Mouse (Mus musculus) lung, embryonic 15.5 days (tissue): ENCODE results near the gene Ccdc191. TPM values are rescaled to one million over a fixed set of nuclear protein-coding genes. Genes with fewer than 3 reads are reported as not detected.

Source experiments
- ATAC-seq: fragments of 200-750 bp; cut with Nextera tagmentation; 2 replicates; pipeline ENCODE4 v1.8.0; 2017; ENCODE audit warnings: moderate number of reproducible peaks, borderline replicate concordance; ENCODE audit not compliant: low FRiP score, low TSS enrichment; ENCODE audit errors: extremely low read depth
- H3K27ac ChIP-seq: fragments of 300-500 bp; sonication (generic); 2 replicates; pipeline ENCODE4 v1.5.1; 2015; ENCODE audit warnings: moderate library complexity, mild to moderate bottlenecking, inconsistent platforms
- H3K27me3 ChIP-seq: fragments of 300-500 bp; sonication (generic); 2 replicates; pipeline ENCODE4 v1.6.1; 2015; ENCODE audit warnings: inconsistent platforms
- H3K36me3 ChIP-seq: fragments of 300-500 bp; sonication (generic); 2 replicates; pipeline ENCODE4 v1.6.1; 2015; ENCODE audit warnings: inconsistent platforms
- H3K4me1 ChIP-seq: fragments of 300-500 bp; sonication (generic); 2 replicates; pipeline ENCODE4 v1.6.1; 2015; ENCODE audit warnings: inconsistent platforms
- H3K4me2 ChIP-seq: fragments of 300-500 bp; sonication (generic); 2 replicates; pipeline ENCODE4 v1.6.1; 2015; ENCODE audit warnings: inconsistent platforms, mild to moderate bottlenecking, moderate library complexity
- H3K4me3 ChIP-seq: fragments of 300-500 bp; sonication (generic); 2 replicates; pipeline ENCODE4 v1.5.1; 2015; ENCODE audit warnings: mild to moderate bottlenecking, inconsistent platforms
- H3K9ac ChIP-seq: fragments of 300-500 bp; sonication (generic); 2 replicates; pipeline ENCODE4 v1.6.1; 2015; ENCODE audit warnings: inconsistent platforms
- H3K9me3 ChIP-seq: fragments of 300-500 bp; sonication (generic); 2 replicates; pipeline ENCODE4 v1.6.1; 2016; ENCODE audit warnings: inconsistent platforms
- WGBS: fragments of 180-500 bp; shearing (Covaris S2); methylation state at CpG from one replicate; pipeline ENCODE4 v1.1.7; 2015; 5-methylcytosine and 5-hydroxymethylcytosine counted together
- polyA plus RNA-seq: library from polyadenylated mRNA; unstranded; fragments of >200 nt; fragmentation: Nextera tagmentation; extraction: Ambion mirVana; gene quantifications from 2 replicates; pipeline ENCODE4 v1.2.1, GENCODE M21; 2015

Gene Ccdc191
- polyA plus RNA-seq, 1 experiment from 2014 or later = 15.5 TPM

DNA sequence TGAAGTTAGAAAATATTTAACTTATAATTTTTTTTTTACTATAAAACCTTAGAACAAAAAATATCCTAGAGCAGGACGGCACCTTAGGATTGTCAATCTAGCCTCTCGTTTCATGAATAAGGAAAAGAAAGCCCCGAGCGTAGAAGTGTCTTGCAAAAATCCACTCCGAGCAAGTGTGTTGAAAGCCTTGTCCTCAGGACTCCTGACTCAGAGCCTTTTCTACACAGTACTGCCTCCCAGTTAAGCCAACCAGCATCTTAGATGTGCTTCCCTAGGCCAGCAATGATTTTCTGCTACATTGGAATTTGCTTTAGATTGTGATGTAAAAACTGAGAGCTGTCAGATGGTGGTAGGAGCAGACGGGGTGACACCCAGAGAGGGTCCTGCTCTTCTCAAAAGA is 43.4 kb downstream of the Ccdc191 start:
- no peak for ATAC-seq
- Histone ChIP-seq H3K27me3 (no peaks in the 10 kb centered on the region), H3K9ac (no peak overlapping the region), H3K36me3 (no peaks in the 10 kb centered on the region), H3K4me2 (no peak overlapping the region), H3K4me1 (peaks cover 24% of the 10 kb centered on the region), H3K27ac (no peak overlapping the region), H3K9me3 (no peaks in the 10 kb centered on the region), H3K4me3 (no peak overlapping the region)
- WGBS = 77% methylated on average over 6 of the region's 6 CpGs

DNA sequence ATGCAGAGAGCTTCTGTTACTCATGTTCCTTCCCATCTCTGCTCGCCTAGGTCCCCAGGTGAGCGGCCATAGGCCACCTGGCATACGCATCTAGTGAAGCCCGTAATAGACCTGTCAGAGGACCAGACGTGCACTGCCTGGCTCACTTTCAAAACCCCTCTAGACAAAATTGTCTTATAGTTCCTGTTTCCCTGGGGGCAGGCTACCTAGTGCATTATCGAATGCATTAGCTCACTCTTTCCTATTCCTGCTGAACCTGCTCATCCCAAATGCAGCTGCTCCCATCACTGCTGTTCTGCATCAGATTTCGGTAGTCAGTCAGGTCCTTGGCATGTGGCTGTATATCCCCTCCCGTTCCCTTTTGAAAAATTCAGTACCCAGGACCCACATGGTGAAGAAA is 45.3 kb downstream of the Ccdc191 start:
- Histone ChIP-seq H3K4me1 (peaks cover 24% of the 10 kb centered on the region), H3K4me2 (no peak overlapping the region), H3K27ac (no peak overlapping the region), H3K4me3 (no peak overlapping the region), H3K9me3 (no peaks in the 10 kb centered on the region), H3K27me3 (no peaks in the 10 kb centered on the region), H3K9ac (no peak overlapping the region), H3K36me3 (no peaks in the 10 kb centered on the region)
- no peak for ATAC-seq
- WGBS = 80% methylated on average over 8 of the region's 8 CpGs

DNA sequence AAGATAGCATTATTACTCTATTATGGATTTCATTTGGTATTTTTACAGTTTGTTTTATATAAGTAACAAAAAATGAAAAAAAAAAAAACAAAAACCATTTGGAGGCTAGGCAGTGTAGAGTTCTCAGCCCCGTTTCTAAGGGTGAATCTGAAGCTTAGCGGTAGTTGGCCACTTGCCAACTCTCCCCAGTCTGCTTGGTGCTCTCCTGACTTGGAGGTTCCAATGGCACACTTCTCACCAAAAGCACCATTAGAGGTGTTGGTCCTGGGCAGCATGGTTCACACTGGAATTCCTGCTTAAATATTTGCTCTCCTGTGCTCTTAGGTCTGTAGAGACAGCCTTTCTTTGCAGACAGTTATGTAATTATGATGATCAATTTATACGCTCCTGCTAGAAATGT is 45.8 kb downstream of the Ccdc191 start:
- Histone ChIP-seq H3K9ac (no peak overlapping the region), H3K4me3 (no peak overlapping the region), H3K27me3 (no peaks in the 10 kb centered on the region), H3K4me1 (peaks cover 20% of the 10 kb centered on the region), H3K36me3 (no peaks in the 10 kb centered on the region), H3K9me3 (no peaks in the 10 kb centered on the region), H3K4me2 (no peak overlapping the region), H3K27ac (peak overlapping the region; percentile 33; the same call in 1 of the 2 replicates)
- no peak for ATAC-seq
- 31% methylated on average over 3 of the region's 3 CpGs for WGBS

DNA sequence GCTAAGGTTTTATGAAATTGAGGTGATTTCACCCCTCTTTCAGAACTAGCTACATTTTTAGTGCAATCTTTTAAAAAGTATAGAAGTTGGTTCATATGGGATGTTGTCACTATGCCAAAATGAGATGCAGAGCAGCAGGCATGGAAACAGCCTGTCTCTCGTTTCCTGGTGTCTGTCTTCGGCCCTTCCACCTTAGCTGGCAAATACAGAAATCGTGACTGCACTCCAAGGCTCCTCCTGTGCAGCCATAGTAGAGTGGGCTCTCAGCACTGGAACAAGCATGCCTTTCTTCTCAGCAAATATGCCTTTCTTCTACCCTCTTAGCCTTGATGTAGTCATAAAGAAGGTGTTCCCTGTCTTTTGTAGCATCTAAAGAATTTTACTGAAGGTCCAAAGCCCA is 46.3 kb downstream of the Ccdc191 start:
- ATAC-seq = no peak
- Histone ChIP-seq H3K9ac (no peak overlapping the region), H3K9me3 (no peaks in the 10 kb centered on the region), H3K27ac (peak overlapping the region; percentile 33; the same call in 1 of the 2 replicates), H3K27me3 (no peaks in the 10 kb centered on the region), H3K4me2 (no peak overlapping the region; the same call in 1 of the 2 replicates), H3K4me3 (no peak overlapping the region), H3K36me3 (no peaks in the 10 kb centered on the region), H3K4me1 (peaks cover 18% of the 10 kb centered on the region)
- 58% methylated on average over 3 of the region's 3 CpGs for WGBS

DNA sequence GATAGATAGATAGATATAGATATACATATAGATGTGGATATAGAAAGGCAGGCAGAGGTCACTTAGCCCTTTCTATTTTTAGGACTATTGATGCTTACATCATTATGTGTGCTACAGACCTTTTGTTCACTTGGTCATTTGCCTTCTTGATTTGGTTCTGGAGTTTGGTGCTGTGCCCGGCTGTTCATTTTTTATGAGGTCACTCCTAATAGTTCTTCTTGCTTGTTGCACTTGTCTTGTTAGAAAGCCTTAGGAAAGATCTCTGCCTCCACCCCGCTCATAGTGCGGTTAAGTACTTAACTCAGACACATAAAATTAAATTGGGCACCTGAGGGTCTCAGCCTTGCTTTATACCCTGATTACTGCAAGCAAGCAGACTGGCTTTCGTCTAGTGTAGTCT is 51.2 kb downstream of the Ccdc191 start:
- Histone ChIP-seq H3K9me3 (no peaks in the 10 kb centered on the region), H3K4me1 (peaks cover 6% of the 10 kb centered on the region; the same call in 1 of the 2 replicates), H3K4me3 (no peak overlapping the region), H3K27ac (no peak overlapping the region), H3K9ac (no peak overlapping the region), H3K4me2 (no peak overlapping the region), H3K36me3 (no peaks in the 10 kb centered on the region), H3K27me3 (no peaks in the 10 kb centered on the region)
- WGBS = 93% methylated on average over 4 of the region's 4 CpGs
- no peak for ATAC-seq

DNA sequence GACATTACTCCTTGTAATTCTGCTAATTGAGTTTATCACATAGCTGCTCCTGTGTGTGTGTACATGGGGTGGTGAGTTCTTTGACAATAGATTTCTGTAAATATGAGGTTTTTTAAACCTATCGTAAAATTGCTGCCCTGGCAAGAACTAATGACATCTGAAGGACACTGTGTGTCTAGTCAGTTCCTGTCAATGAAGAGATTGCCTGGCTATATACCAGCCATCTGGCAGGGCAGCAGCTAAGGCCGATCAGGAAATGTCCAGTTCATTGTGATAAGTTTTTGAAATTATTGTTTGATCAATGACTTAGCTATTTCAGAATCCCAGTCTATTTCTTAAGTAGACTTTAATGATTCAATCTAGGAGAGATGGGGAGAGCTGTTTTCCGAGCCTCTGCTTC is 55.8 kb downstream of the Ccdc191 start:
- H3K27ac ChIP-seq = no peak overlapping the region
- H3K4me1 ChIP-seq = peaks cover 2% of the 10 kb centered on the region; the same call in 1 of the 2 replicates
- no peaks in the 10 kb centered on the region for H3K36me3 ChIP-seq
- H3K27me3 ChIP-seq = no peaks in the 10 kb centered on the region
- H3K4me3 ChIP-seq = no peak overlapping the region
- no peak overlapping the region for H3K9ac ChIP-seq
- 56% methylated on average over 3 of the region's 3 CpGs for WGBS
- H3K9me3 ChIP-seq = no peaks in the 10 kb centered on the region
- H3K4me2 ChIP-seq = no peak overlapping the region
- ATAC-seq = no peak

DNA sequence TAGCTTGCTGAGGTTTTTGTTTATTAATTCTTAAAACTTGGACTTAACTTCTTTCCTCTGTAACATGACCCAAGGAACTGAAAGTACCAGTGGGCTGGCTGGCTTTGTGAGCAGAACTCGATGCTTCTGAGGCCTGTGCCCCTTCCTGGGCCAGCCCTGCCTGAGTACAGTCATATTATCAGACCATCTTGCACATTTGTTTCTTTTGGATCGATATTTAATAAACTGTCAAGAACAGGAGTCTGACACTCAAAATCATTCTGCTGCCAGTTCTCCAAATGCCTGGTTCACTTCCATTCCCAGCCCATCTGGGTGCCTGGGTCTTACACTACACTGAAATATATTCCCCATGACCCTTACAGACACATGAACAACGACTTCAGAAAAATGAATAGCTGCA is 56.3 kb downstream of the Ccdc191 start:
- WGBS = 38% methylated on average over 3 of the region's 3 CpGs
- Histone ChIP-seq H3K27me3 (no peaks in the 10 kb centered on the region), H3K4me3 (no peak overlapping the region), H3K27ac (0 out of 2 replicates have a peak overlapping the region, but pooled peaks have one; percentile 27), H3K4me1 (peaks cover 2% of the 10 kb centered on the region; the same call in 1 of the 2 replicates), H3K4me2 (no peak overlapping the region), H3K9me3 (no peaks in the 10 kb centered on the region), H3K36me3 (no peaks in the 10 kb centered on the region), H3K9ac (no peak overlapping the region)
- ATAC-seq = peak; percentile 52; the same call in 1 of the 2 replicates

DNA sequence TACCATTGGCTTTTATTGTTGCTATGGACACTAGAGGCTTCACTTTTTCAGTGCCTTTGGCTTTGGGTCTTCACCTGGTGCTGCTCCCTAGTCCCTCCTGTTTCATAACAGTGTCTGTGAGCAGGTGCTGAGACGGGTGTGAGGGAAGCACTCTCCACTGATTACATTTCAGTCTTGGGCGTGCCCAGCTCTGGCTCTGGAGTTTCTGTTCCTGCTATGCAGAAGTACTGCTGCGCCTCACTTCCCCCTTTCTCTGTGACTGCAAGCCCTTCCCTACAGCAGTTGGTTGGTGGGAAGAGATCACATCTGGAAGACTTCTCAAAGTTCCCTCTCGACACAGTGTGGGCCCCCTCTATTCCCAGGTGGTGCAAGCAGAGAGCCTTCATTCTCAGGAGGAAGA is 62.0 kb downstream of the Ccdc191 start:
- Histone ChIP-seq H3K9me3 (no peaks in the 10 kb centered on the region), H3K27ac (no peak overlapping the region), H3K9ac (no peak overlapping the region), H3K27me3 (no peaks in the 10 kb centered on the region), H3K36me3 (no peaks in the 10 kb centered on the region), H3K4me2 (no peak overlapping the region), H3K4me1 (no peaks in the 10 kb centered on the region), H3K4me3 (no peak overlapping the region)
- WGBS = 67% methylated on average over 4 of the region's 4 CpGs
- no peak for ATAC-seq

DNA sequence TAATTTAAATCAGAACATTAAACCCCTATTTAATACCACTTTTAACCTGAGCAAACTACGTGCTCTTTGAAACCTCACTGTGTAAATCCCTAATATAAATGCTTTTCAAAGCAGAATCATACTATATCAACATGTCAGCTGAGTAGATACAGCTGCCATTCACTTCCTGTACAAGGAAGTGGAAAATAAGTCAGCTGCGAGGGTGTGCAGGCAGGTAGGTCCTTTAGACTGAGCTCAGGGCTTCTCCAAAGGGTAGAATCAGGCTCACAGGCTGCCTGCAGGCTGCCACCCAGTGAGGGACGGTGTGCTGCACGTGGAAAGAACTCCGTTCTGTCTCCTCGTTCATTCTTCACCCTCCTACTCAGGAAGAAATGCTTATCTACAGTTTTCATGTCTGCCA is 65.3 kb downstream of the Ccdc191 start:
- Histone ChIP-seq H3K9me3 (no peaks in the 10 kb centered on the region), H3K27ac (no peak overlapping the region), H3K4me2 (no peak overlapping the region), H3K4me3 (no peak overlapping the region), H3K4me1 (no peaks in the 10 kb centered on the region), H3K36me3 (no peaks in the 10 kb centered on the region), H3K27me3 (no peaks in the 10 kb centered on the region), H3K9ac (no peak overlapping the region)
- ATAC-seq = no peak
- 41% methylated on average over 6 of the region's 6 CpGs for whole genome bisulfite sequencing

DNA sequence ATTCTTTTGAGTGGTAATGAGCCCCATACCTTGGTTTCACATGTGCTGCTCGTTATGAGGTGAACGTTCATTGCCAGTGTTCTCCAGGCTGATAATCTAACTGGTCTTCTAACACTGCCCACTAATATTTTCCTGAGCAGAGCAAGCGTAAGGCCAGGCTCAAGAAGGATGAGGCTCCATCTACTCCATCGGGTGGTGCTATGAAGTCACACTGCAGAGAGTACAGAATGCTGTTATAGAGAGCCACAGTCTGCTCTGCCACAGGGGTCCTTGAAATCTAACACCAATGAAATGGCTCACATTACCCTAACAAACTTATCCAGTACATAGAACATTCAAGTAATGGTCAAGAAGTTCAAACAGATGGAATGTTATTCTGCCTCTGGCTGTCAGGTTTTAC is 68.4 kb downstream of the Ccdc191 start:
- Histone ChIP-seq H3K4me3 (no peak overlapping the region), H3K27ac (no peak overlapping the region), H3K9me3 (no peaks in the 10 kb centered on the region), H3K36me3 (no peaks in the 10 kb centered on the region), H3K4me2 (no peak overlapping the region), H3K4me1 (no peaks in the 10 kb centered on the region), H3K27me3 (no peaks in the 10 kb centered on the region), H3K9ac (no peak overlapping the region)
- 82% methylated on average over 4 of the region's 4 CpGs for WGBS
- no peak for ATAC-seq

DNA sequence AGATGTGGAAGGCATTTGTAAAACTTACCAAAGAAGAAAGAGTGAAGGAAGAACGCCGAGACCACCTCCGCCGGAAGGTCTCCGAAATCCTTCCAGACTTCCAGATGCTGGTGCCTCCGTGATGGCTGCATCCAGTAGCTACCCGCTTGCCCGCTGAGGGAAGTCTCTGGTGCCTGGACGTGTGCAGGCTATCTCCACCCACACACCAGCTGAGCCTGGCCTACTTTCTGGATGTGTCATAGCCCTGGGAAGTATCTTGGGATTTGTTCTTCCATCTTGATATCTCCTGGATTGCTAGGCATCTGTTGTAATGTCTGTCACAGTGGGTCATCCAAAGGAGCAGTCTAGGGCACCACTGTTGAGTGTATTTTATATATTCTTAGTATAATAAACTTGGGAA is 73.7 kb downstream of the Ccdc191 start:
- H3K9ac ChIP-seq = no peak overlapping the region
- H3K4me3 ChIP-seq = no peak overlapping the region
- no peak overlapping the region for H3K4me2 ChIP-seq
- no peaks in the 10 kb centered on the region for H3K9me3 ChIP-seq
- no peak for ATAC-seq
- WGBS = 92% methylated on average over 9 of the region's 9 CpGs
- H3K36me3 ChIP-seq = no peaks in the 10 kb centered on the region
- no peak overlapping the region for H3K27ac ChIP-seq
- no peaks in the 10 kb centered on the region for H3K27me3 ChIP-seq
- no peaks in the 10 kb centered on the region for H3K4me1 ChIP-seq

DNA sequence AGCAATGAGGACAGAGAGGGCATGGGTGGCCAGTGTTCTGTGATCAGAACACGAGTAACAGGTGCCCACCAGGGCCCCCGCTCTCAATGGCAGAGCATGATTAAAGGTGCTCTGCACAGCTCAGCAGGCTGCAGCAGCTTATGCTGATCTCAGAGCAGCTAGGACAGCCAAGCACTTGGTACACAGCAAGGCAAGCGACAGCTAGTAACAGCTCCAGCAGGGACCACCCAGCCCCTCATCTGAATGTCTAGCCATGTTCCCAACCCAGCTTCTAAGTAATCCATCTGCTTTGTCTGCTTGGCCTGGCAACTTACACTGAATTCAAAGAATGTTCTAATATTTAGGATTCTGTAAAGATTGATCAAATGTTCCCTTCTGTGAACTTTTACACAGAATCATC is 74.2 kb downstream of the Ccdc191 start:
- H3K27me3 ChIP-seq = no peaks in the 10 kb centered on the region
- H3K9me3 ChIP-seq = no peaks in the 10 kb centered on the region
- WGBS = 79% methylated on average over 3 of the region's 3 CpGs
- ATAC-seq = no peak
- no peak overlapping the region for H3K4me3 ChIP-seq
- H3K36me3 ChIP-seq = no peaks in the 10 kb centered on the region
- no peak overlapping the region for H3K4me2 ChIP-seq
- no peak overlapping the region for H3K9ac ChIP-seq
- H3K4me1 ChIP-seq = no peaks in the 10 kb centered on the region
- H3K27ac ChIP-seq = no peak overlapping the region

DNA sequence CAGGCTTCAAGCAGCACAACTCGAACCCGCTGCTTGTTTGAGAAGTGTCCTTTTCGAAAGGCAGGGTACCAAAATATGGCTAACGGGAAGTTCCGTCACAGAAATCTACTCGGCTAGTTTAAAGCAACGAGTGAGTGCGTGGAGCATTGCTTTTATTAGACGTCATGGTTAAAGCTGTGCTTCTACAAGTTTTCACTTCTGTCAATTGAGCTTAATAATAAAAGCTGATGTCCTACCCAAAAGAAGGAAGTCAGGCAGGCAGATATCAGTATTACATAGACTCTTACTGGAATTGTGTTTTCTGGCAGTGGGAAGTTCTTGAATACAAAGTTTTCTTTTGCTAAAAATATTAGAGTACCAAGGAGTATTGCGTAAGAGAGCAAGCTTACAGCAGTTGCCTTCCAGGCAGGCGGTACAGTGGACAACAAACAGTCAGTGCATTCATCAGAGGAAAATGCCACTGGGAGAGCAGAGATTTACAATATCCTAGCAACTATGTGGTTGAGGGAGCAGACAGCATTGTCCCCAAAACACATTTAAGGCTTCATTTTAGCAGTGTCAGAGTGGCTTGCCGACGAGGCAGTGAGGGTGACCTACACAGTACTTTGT is 76.3 kb downstream of the Ccdc191 start:
- no peak for ATAC-seq
- H3K36me3 ChIP-seq = no peaks in the 10 kb centered on the region
- no peak overlapping the region for H3K4me2 ChIP-seq
- H3K27ac ChIP-seq = no peak overlapping the region
- H3K4me3 ChIP-seq = no peak overlapping the region
- no peaks in the 10 kb centered on the region for H3K9me3 ChIP-seq
- WGBS = 84% methylated on average over 13 of the region's 13 CpGs
- H3K9ac ChIP-seq = no peak overlapping the region
- H3K4me1 ChIP-seq = no peaks in the 10 kb centered on the region
- H3K27me3 ChIP-seq = no peaks in the 10 kb centered on the region
